Comparison of ENCODE assay signal across 8 mouse cellular contexts in genomic region chr1:86154133-86154823, GRCm38 (mm10). TPM values are rescaled to one million over a fixed set of nuclear protein-coding genes. Genes with fewer than 3 reads are reported as not detected.
DNase-seq lines count a peak whose midpoint lies in the region; ATAC-seq and TF ChIP-seq lines count a peak whose summit lies in the region.

Gene Armc9, plus strand, starts transcription at chr1:86154780.

- no peaks in the 10 kb centered on the region for H3K27me3 ChIP-seq in forebrain, embryonic 10.5 days (ENCODE audit: poor library complexity, severe bottlenecking)
- no peaks in the 10 kb centered on the region for H3K27me3 ChIP-seq in heart, embryonic 15.5 days
- H3K27me3 ChIP-seq in liver, embryonic 14.5 days (ENCODE audit: control insufficient read depth, insufficient read depth, low read length) = no peaks in the 10 kb centered on the region
- H3K27me3 ChIP-seq in neural tube, embryonic 11.5 days (ENCODE audit: control insufficient read depth, insufficient read depth, low read length) = no peaks in the 10 kb centered on the region
- H3K27me3 ChIP-seq in stomach, postnatal 0 days (ENCODE audit: control insufficient read depth, insufficient read depth, low read length) = no peaks in the 10 kb centered on the region

- H3K9ac ChIP-seq in heart, embryonic 15.5 days = peak within 1 kb of the TSS; percentile 78
- peak within 1 kb of the TSS; percentile 72 for H3K9ac ChIP-seq in liver, embryonic 14.5 days (replicated peaks)
- H3K9ac ChIP-seq in neural tube, embryonic 11.5 days (ENCODE audit: low read length) = peak within 1 kb of the TSS; percentile 71
- peak within 1 kb of the TSS; percentile 66 for H3K9ac ChIP-seq in stomach, postnatal 0 days (ENCODE audit: low read length)

- peaks cover 12% of the 10 kb centered on the region for H3K36me3 ChIP-seq in forebrain, embryonic 10.5 days (replicated peaks)
- H3K36me3 ChIP-seq in heart, embryonic 15.5 days = no peaks in the 10 kb centered on the region
- peaks cover 2% of the 10 kb centered on the region for H3K36me3 ChIP-seq in liver, embryonic 14.5 days (replicated peaks; ENCODE audit: control insufficient read depth, insufficient read depth, low read depth)
- H3K36me3 ChIP-seq in neural tube, embryonic 11.5 days (ENCODE audit: control insufficient read depth, insufficient read depth, low read length) = no peaks in the 10 kb centered on the region
- H3K36me3 ChIP-seq in stomach, postnatal 0 days (ENCODE audit: control insufficient read depth, insufficient read depth, low read length) = 0 out of 2 replicates have a peak, but pooled peaks cover 2% of the 10 kb centered on the region

- H3K9me3 ChIP-seq in forebrain, embryonic 10.5 days = no peaks in the 10 kb centered on the region
- H3K9me3 ChIP-seq in heart, embryonic 15.5 days (replicated peaks) = no peaks in the 10 kb centered on the region
- H3K9me3 ChIP-seq in liver, embryonic 14.5 days (ENCODE audit: control insufficient read depth, low read length) = no peaks in the 10 kb centered on the region
- no peaks in the 10 kb centered on the region for H3K9me3 ChIP-seq in neural tube, embryonic 11.5 days (ENCODE audit: control insufficient read depth, low read length)
- H3K9me3 ChIP-seq in stomach, postnatal 0 days (ENCODE audit: control insufficient read depth, low read length) = no peaks in the 10 kb centered on the region

- ATAC-seq in CD4-positive, CD25-positive, alpha-beta regulatory T cell, adult 4 months = peak; percentile 100
- ATAC-seq in heart, embryonic 15.5 days (replicated peaks; ENCODE audit: insufficient number of reproducible peaks, insufficient read depth, low FRiP score, low read depth) = peak; percentile 100
- ATAC-seq in liver, embryonic 14.5 days (ENCODE audit: insufficient read depth) = peak; percentile 99
- ATAC-seq in neural tube, embryonic 11.5 days (ENCODE audit: insufficient read depth, low FRiP score, low TSS enrichment) = peak; percentile 100
- ATAC-seq in stomach, postnatal 0 days (ENCODE audit: low FRiP score, low TSS enrichment) = peak; percentile 99

- no peak for TF ChIP-seq CTCF in liver, embryonic 14.5 days (IDR thresholded peaks at IDR 0.05; ENCODE audit: low read depth)
- no peak for TF ChIP-seq CTCF in stomach, postnatal 0 days (IDR thresholded peaks at IDR 0.05; ENCODE audit: low read depth)

- WGBS in forebrain, embryonic 10.5 days = 3% methylated on average over 40 of the region's 40 CpGs
- 4% methylated on average over 40 of the region's 40 CpGs for WGBS in heart, embryonic 15.5 days
- WGBS in liver, embryonic 14.5 days (ENCODE audit: insufficient replicate concordance) = 1% methylated on average over 40 of the region's 40 CpGs
- WGBS in neural tube, embryonic 11.5 days = 4% methylated on average over 40 of the region's 40 CpGs
- 4% methylated on average over 40 of the region's 40 CpGs for WGBS in stomach, postnatal 0 days

- H3K27ac ChIP-seq in forebrain, embryonic 10.5 days = peak within 1 kb of the TSS; percentile 85
- H3K27ac ChIP-seq in heart, embryonic 15.5 days = peak within 1 kb of the TSS; percentile 85
- peak within 1 kb of the TSS; percentile 90 for H3K27ac ChIP-seq in liver, embryonic 14.5 days
- H3K27ac ChIP-seq in neural tube, embryonic 11.5 days (ENCODE audit: low read depth, low read length) = no peak within 1 kb of the TSS
- H3K27ac ChIP-seq in stomach, postnatal 0 days (replicated peaks) = peak within 1 kb of the TSS; percentile 61

- DNase-seq in c-Kit-negative CD71-positive TER-119-positive erythroid progenitor cells, embryonic 14.5 days (ENCODE audit: low read depth, low spot score) = peak; percentile 91
- peak; percentile 96 for DNase-seq in forebrain, embryonic 10.5 days (ENCODE audit: extremely low spot score, low spot score)
- DNase-seq in kidney, postnatal 25 days = peak; percentile 97 to 99
- DNase-seq in liver, embryonic 14.5 days (ENCODE audit: low read depth in 3 of 3, low spot score in 3 of 3) = peak; percentile 95 to 96 (median 96)
- DNase-seq in neural tube, embryonic 11.5 days (ENCODE audit: low spot score) = peak; percentile 95
- peak; percentile 97 for DNase-seq in stomach, postnatal 0 days (ENCODE audit: low spot score)

- H3K4me2 ChIP-seq in heart, embryonic 15.5 days = peak within 1 kb of the TSS; percentile 93
- peak within 1 kb of the TSS; percentile 68 for H3K4me2 ChIP-seq in liver, embryonic 14.5 days (ENCODE audit: low read depth)
- H3K4me2 ChIP-seq in neural tube, embryonic 11.5 days (ENCODE audit: low read depth) = peak within 1 kb of the TSS; percentile 63
- H3K4me2 ChIP-seq in stomach, postnatal 0 days (replicated peaks; ENCODE audit: low read depth) = peak within 1 kb of the TSS; percentile 82

- peaks cover 22% of the 10 kb centered on the region for H3K4me1 ChIP-seq in forebrain, embryonic 10.5 days
- H3K4me1 ChIP-seq in heart, embryonic 15.5 days (replicated peaks) = peaks cover 14% of the 10 kb centered on the region
- H3K4me1 ChIP-seq in liver, embryonic 14.5 days (replicated peaks; ENCODE audit: control insufficient read depth in 2 of 2, insufficient read depth in 2 of 2, low read length in 1 of 2) = peaks cover 17 to 26% of the 10 kb centered on the region in 2 experiments
- peaks cover 8% of the 10 kb centered on the region for H3K4me1 ChIP-seq in neural tube, embryonic 11.5 days (ENCODE audit: control insufficient read depth, insufficient read depth, low read length)
- H3K4me1 ChIP-seq in stomach, postnatal 0 days (replicated peaks; ENCODE audit: control insufficient read depth, insufficient read depth) = no peaks in the 10 kb centered on the region

- H3K4me3 ChIP-seq in forebrain, embryonic 10.5 days = peak within 1 kb of the TSS; percentile 88
- peak within 1 kb of the TSS; percentile 97 for H3K4me3 ChIP-seq in heart, embryonic 15.5 days
- peak within 1 kb of the TSS; percentile 63 to 76 for H3K4me3 ChIP-seq in liver, embryonic 14.5 days (ENCODE audit: insufficient read depth in 1 of 2, low read depth in 2 of 2, low read length in 2 of 2)
- peak within 1 kb of the TSS; percentile 80 for H3K4me3 ChIP-seq in neural tube, embryonic 11.5 days (ENCODE audit: low read depth, low read length)
- H3K4me3 ChIP-seq in stomach, postnatal 0 days (ENCODE audit: low read depth, low read length) = peak within 1 kb of the TSS; percentile 63

- TF ChIP-seq EP300 in liver, embryonic 14.5 days (IDR thresholded peaks at IDR 0.05; ENCODE audit: low read depth) = no peak
- no peak for TF ChIP-seq EP300 in stomach, postnatal 0 days (optimal IDR thresholded peaks at IDR 0.05)

RNA-seq across cellular contexts. Expression of gene Armc9, which starts in this region (rescaled TPM):
- polyA plus RNA-seq in CD4-positive, CD25-positive, alpha-beta regulatory T cell, adult 4 months (2017; shearing (Covaris generic)) = 1 to 10 TPM; 6.2 to 7.8 TPM
- polyA plus RNA-seq in forebrain, embryonic 10.5 days (2016; fragmentation: Nextera tagmentation; extraction: Ambion mirVana) = 38.4 and 38.7 TPM in 2 replicates
- 9.1 and 15.0 TPM in 2 replicates for polyA plus RNA-seq in heart, embryonic 15.5 days (2015; fragmentation: Nextera tagmentation; extraction: Ambion mirVana)
- polyA plus RNA-seq in liver, embryonic 14.5 days (2012; rRNA removed) = 4.5 and 5.5 TPM in 2 replicates
- polyA plus RNA-seq in liver, embryonic 14.5 days (2014; fragmentation: Nextera tagmentation; extraction: Ambion mirVana) = 8.4 and 9.9 TPM in 2 replicates
- polyA plus RNA-seq in neural tube, embryonic 11.5 days (2014; fragmentation: Nextera tagmentation; extraction: Ambion mirVana) = 31.9 and 34.5 TPM in 2 replicates
- polyA plus RNA-seq in stomach, postnatal 0 days (2015; fragmentation: Nextera tagmentation; extraction: Ambion mirVana) = 7.3 and 7.9 TPM in 2 replicates
